Mouse (Mus musculus) urinary bladder, postnatal 4 days (tissue): ENCODE measurements around the gene Exoc8.

ENCODE experiments used
- DNase-seq, 2 experiments: peaks; one replicate each; pipeline ENCODE4 v3.0.0; 2021 to 2022; ENCODE audit warnings: low spot score in 2 of 2

Exoc8 gene

GRCm38 (mm10) chr8:124845573-124845972, 51.9 kb downstream of the Exoc8 start:
- no peak for DNase-seq

DNA sequence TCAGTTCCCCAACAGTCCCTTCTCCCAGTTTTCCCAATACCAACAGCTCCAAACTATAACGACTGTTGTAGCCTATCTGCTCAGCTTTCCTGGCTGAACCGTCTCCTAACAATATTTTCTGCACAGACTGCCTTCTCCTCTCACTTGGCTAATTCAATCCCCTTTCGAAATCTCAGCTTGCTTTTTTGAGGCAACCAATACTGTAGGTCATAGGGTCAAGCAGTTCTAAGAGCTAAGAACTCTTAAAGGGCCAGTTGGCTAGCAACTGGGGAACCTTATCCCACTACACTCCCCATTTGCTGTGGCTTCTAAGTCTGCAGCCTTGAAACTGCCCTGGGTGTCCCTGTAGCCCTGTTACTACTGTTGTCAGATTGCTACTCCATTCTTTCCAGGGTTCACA, 52.4 kb downstream of the Exoc8 start:
- DNase-seq, result no peak
